Mouse (Mus musculus) limb, embryonic 14.5 days (tissue): ENCODE measurements around the gene Inpp5e. TPM values are rescaled to one million over a fixed set of nuclear protein-coding genes. Genes with fewer than 3 reads are reported as not detected.
A peak's percentile ranks its signal among the peaks of the same experiment; 100 is the strongest.

Experiments
- ATAC-seq: fragments of 200-750 bp; cut with Nextera tagmentation; 2 replicates; pipeline ENCODE4 v1.8.0; 2017; ENCODE audit warnings: low read depth, moderate number of reproducible peaks, moderate TSS enrichment; ENCODE audit not compliant: low FRiP score
- DNase-seq: peaks from one replicate; pipeline ENCODE4 v3.0.0-alpha.2; 2015; ENCODE audit warnings: low spot score
- H3K27ac ChIP-seq: fragments of 300-500 bp; sonication (generic); replicated peaks from 2 replicates; pipeline ENCODE4 v1.5.1; 2014; ENCODE audit warnings: low read depth, mild to moderate bottlenecking, low read length, moderate library complexity, mixed read lengths
- H3K27me3 ChIP-seq: fragments of 300-500 bp; sonication (generic); 2 replicates; pipeline ENCODE4 v1.6.1; 2014; ENCODE audit warnings: low read length, mixed read lengths; ENCODE audit not compliant: control insufficient read depth, insufficient read depth
- H3K36me3 ChIP-seq: fragments of 300-500 bp; sonication (generic); 2 replicates; pipeline ENCODE4 v1.6.1; 2014; ENCODE audit warnings: mild to moderate bottlenecking, low read length, moderate library complexity, mixed read lengths; ENCODE audit not compliant: control insufficient read depth, insufficient read depth
- H3K4me1 ChIP-seq: fragments of 300-500 bp; sonication (generic); 2 replicates; pipeline ENCODE4 v1.6.1; 2014; ENCODE audit warnings: antibody characterized with exemption, low read length, mixed read lengths; ENCODE audit not compliant: control insufficient read depth, insufficient read depth
- H3K4me2 ChIP-seq: fragments of 300-500 bp; sonication (generic); replicated peaks from 2 replicates; pipeline ENCODE4 v1.6.1; 2014; ENCODE audit warnings: low read depth, mild to moderate bottlenecking, low read length, moderate library complexity; ENCODE audit not compliant: severe bottlenecking
- H3K4me3 ChIP-seq: fragments of 300-500 bp; sonication (generic); replicated peaks from 2 replicates; pipeline ENCODE4 v1.5.1; 2014; ENCODE audit warnings: low read length
- H3K9ac ChIP-seq: fragments of 300-500 bp; sonication (generic); 2 replicates; pipeline ENCODE4 v1.6.1; 2014; ENCODE audit warnings: mild to moderate bottlenecking, low read depth, low read length, moderate library complexity; ENCODE audit not compliant: severe bottlenecking
- H3K9me3 ChIP-seq: fragments of 300-500 bp; sonication (generic); 2 replicates; pipeline ENCODE4 v1.6.1; 2016; ENCODE audit warnings: low read length; ENCODE audit not compliant: control insufficient read depth
- POLR2A ChIP-seq: fragments of 200-500 bp; IDR thresholded peaks from 2 replicates; pipeline ENCODE4 v1.8.0; 2012; ENCODE audit warnings: inconsistent platforms, mild to moderate bottlenecking, moderate library complexity, borderline replicate concordance; ENCODE audit not compliant: insufficient read depth, insufficient read length; ENCODE audit errors: extremely low read depth
- WGBS: fragments of 180-500 bp; shearing (Covaris S2); extraction: QIAGEN DNeasy Blood & Tissue Kit; methylation state at CpG from one replicate; pipeline ENCODE4 v1.1.7; 2014; 5-methylcytosine and 5-hydroxymethylcytosine counted together
- polyA plus RNA-seq, 2 experiments: library from polyadenylated mRNA; depleted of rRNA in 1 of 2; stranded (reverse) in 1 of 2; unstranded in 1 of 2; fragments of >200 nt; fragmentation: Nextera tagmentation in 1 of 2; extraction: Ambion mirVana in 1 of 2; gene quantifications; 2 replicates each; pipeline versions ENCODE4 v1.2.1 to v1.2.3; 2012 to 2014

Gene Inpp5e
- 36.7 and 43.2 TPM in 2 replicates for polyA plus RNA-seq (2012; rRNA removed)
- 16.4 and 20.1 TPM in 2 replicates for polyA plus RNA-seq (2014; fragmentation: Nextera tagmentation; extraction: Ambion mirVana)

- H3K4me3 ChIP-seq, result peak within 1 kb of the TSS; percentile 94
- peak within 1 kb of the TSS; percentile 96 for H3K4me2 ChIP-seq
- ATAC-seq (peak; percentile 94), DNase-seq (peak; percentile 91)
- 1% methylated on average over 51 of the region's 57 CpGs for WGBS
- H3K36me3 ChIP-seq, result peaks cover 54% of the 10 kb centered on the region
- no peak for TF ChIP-seq POLR2A
- H3K27me3 ChIP-seq, result no peaks in the 10 kb centered on the region
- H3K27ac ChIP-seq, result peak within 1 kb of the TSS; percentile 56; the same call in 1 of the 2 replicates
- peaks cover 22% of the 10 kb centered on the region for H3K4me1 ChIP-seq
- H3K9ac ChIP-seq, result peak within 1 kb of the TSS; percentile 94
- no peaks in the 10 kb centered on the region for H3K9me3 ChIP-seq
Observed at GRCm38 (mm10) chr2:26408515-26409356, at the start of gene Inpp5e. Gene Inpp5e (minus strand): TSS chr2:26409203.

DNA sequence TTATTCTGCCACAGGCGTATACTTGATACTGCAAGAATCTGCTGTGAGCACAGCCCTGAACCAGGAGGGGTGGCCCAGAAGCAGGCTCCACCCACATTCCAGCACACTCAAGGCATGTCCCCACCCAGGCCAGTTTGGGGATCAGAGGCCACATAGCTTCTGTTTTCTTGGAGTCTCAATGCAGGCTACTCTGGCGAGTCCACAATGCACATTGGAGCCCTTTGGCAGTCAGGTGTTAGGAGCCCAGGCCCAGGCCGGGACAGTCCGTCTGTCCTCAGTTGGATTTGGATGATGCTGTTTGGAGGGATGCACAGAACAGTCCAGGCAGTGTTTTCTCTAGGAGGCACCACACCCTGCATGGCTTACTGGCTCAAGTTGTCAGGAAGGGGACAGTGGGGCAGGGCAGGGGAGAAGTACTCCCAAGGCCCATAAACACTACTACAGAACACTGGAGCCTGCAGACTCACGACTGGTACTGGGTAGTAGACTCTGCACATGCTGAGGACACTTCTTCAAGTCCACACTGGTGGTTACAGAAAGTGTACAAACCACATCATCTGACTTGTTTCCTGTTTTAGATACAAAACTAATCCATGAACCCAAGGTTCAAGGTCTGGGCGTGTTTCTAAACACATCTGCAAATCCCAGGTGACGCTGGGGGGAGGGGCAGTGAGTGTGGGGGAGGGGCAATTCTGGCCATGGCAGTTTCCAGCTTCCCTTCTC lies 49.6 kb upstream of the Inpp5e start:
- H3K36me3 ChIP-seq, result peaks cover 49% of the 10 kb centered on the region
- TF ChIP-seq POLR2A, result no peak
- peak; percentile 62 for ATAC-seq
- H3K4me3 ChIP-seq, result no peak overlapping the region
- H3K4me1 ChIP-seq, result peaks cover 11% of the 10 kb centered on the region
- no peak overlapping the region for H3K9ac ChIP-seq
- peak overlapping the region; percentile 38; the same call in 1 of the 2 replicates for H3K27ac ChIP-seq
- no peaks in the 10 kb centered on the region for H3K27me3 ChIP-seq
- no peak for DNase-seq
- 31% methylated on average over 7 of the region's 7 CpGs for WGBS
- no peaks in the 10 kb centered on the region for H3K9me3 ChIP-seq
- no peak overlapping the region for H3K4me2 ChIP-seq

DNA sequence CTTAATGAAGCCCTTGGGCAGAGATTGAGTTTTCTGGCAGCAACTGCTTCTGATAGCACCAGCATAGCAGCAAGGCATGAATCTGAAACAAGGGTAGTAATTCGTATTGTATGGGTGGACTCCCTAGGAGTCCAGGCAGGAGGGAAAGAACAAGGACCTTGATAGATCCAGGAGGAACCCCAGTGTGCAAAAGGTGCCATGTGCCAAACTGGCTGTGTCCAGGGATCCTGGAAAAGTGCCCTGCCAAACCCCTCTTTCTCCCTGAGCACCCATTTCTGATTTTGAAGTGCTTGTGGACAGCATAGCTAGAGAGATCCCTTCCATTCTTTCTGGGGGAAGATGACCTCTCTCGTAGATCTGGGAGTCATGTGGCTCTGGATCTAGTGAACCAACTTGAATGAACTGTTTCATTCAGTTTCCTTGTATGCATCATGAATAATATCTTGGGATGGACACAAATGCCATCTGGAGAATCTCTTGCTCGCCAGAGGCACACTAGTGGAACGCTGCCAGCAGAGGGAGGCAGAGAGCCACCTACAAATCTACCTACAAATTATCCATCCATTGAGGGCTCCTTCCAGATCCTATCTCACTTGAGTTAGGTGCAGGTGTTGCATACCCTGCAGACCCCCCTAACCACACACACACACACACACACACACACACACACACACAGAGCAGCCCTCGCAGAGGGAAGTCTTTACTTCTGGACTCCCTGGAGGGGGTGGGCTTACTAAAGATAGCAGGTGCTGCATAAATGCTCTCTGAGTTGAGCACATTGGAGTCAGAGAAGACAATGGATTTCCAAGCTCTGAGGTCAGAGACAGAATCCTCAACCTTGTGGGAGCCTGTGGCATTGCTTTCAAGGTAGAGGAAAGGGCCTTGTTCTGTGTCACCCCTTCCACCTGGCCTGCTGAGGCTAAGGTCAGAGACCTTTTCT lies 40.4 kb upstream of the Inpp5e start:
- TF ChIP-seq POLR2A, result no peak
- Histone ChIP-seq H3K36me3 (no peaks in the 10 kb centered on the region), H3K4me2 (no peak overlapping the region), H3K9me3 (no peaks in the 10 kb centered on the region), H3K27me3 (no peaks in the 10 kb centered on the region), H3K27ac (no peak overlapping the region), H3K4me1 (peaks cover 8% of the 10 kb centered on the region), H3K4me3 (no peak overlapping the region), H3K9ac (no peak overlapping the region)
- WGBS, result 22% methylated on average over 5 of the region's 5 CpGs
- peak; percentile 67 for DNase-seq
- ATAC-seq, result no peak

DNA sequence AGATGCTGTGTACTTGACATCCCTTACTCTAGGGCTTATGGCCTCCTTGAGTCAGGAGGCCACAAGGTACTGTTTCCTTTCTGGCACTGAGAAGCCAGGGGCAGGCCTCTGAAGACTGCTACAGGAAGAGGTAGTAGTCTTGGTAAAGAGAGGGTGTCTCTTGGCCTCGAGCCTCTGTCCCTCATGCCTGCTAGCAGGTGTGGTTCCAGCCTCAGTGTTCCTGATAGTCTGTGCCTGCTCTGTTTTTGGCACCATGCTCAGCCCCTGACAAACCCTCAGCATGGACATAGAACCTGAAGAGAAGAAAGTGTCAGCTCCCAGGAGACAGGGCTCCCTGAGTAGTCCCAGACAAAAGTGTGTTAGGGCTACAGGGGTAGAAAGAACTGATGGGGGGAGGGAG lies 38.4 kb upstream of the Inpp5e start:
- 65% methylated on average over 1 of the region's 1 CpGs for WGBS

More for the DNA sequence above, 38.4 kb upstream of the Inpp5e start:
- Histone ChIP-seq H3K9me3 (no peaks in the 10 kb centered on the region), H3K36me3 (no peaks in the 10 kb centered on the region), H3K27ac (no peak overlapping the region), H3K9ac (0 out of 2 replicates have a peak overlapping the region, but pooled peaks have one; percentile 28), H3K27me3 (no peaks in the 10 kb centered on the region), H3K4me3 (no peak overlapping the region), H3K4me2 (no peak overlapping the region), H3K4me1 (peaks cover 21% of the 10 kb centered on the region)
- TF ChIP-seq POLR2A, result no peak
- DNase-seq (no peak), ATAC-seq (no peak)
